Mouse (Mus musculus): ENCODE measurements at regions not wholly inside any gene's neighbourhood (a gene's known extent, or its start where the extent isn't known, plus 50 kb on each side); places are given as distances from the start of the nearest gene placed in this dataset.

GRCm38 (mm10) chr2:61309219-61309618 is 269.2 kb upstream of the Tank start:
- DNase-seq (no peak), ATAC-seq (no peak)
- Histone ChIP-seq H3K4me1 (ENCODE audit: insufficient read depth) (no peaks in the 10 kb centered on the region), H3K27me3 (ENCODE audit: insufficient read depth, low read length) (no peaks in the 10 kb centered on the region), H3K27ac (ENCODE audit: low read depth) (no peak overlapping the region), H3K9ac (replicated peaks) (no peak overlapping the region), H3K9me3 (ENCODE audit: low read length) (no peaks in the 10 kb centered on the region), H3K4me3 (ENCODE audit: low read depth, low read length) (no peak overlapping the region), H3K4me2 (ENCODE audit: low read depth, low read length) (no peak overlapping the region), H3K36me3 (replicated peaks; ENCODE audit: insufficient read depth, low read length) (no peaks in the 10 kb centered on the region)
- whole genome bisulfite sequencing (ENCODE audit: insufficient replicate concordance): 72% methylated on average over 2 of the region's 2 CpGs
- TF ChIP-seq EP300 (IDR thresholded peaks at IDR 0.05; ENCODE audit: low read depth) (no peak), CTCF (IDR thresholded peaks at IDR 0.05; ENCODE audit: low read depth) (no peak)

- 0 out of 2 replicates have a peak overlapping the region, but pooled peaks have one; percentile 4 for H3K27ac ChIP-seq (ENCODE audit: low read depth)
- TF ChIP-seq CTCF (IDR thresholded peaks at IDR 0.05; ENCODE audit: low read depth): no peak
- peak; percentile 45; the same call in 1 of the 2 replicates for TF ChIP-seq EP300 (IDR thresholded peaks at IDR 0.05; ENCODE audit: low read depth)
- no peak overlapping the region for H3K9ac ChIP-seq (replicated peaks)
- H3K27me3 ChIP-seq (ENCODE audit: insufficient read depth, low read length): no peaks in the 10 kb centered on the region
- 18% methylated on average over 5 of the region's 5 CpGs for WGBS (ENCODE audit: insufficient replicate concordance)
- no peak overlapping the region for H3K4me2 ChIP-seq (ENCODE audit: low read depth, low read length)
- no peaks in the 10 kb centered on the region for H3K36me3 ChIP-seq (replicated peaks; ENCODE audit: insufficient read depth, low read length)
- ATAC-seq (peak; percentile 85), DNase-seq (peak; percentile 46)
- H3K4me1 ChIP-seq (ENCODE audit: insufficient read depth): peaks cover 10% of the 10 kb centered on the region; the same call in 1 of the 2 replicates
- H3K4me3 ChIP-seq (ENCODE audit: low read depth, low read length): no peak overlapping the region
- no peaks in the 10 kb centered on the region for H3K9me3 ChIP-seq (ENCODE audit: low read length)
These were observed 281.2 kb upstream of the Tank start for GRCm38 (mm10) chr2:61297135-61297534.

GRCm38 (mm10) chr2:61296606-61297005 is 281.8 kb upstream of the Tank start:
- Histone ChIP-seq H3K4me2 (ENCODE audit: low read depth, low read length) (no peak overlapping the region), H3K9me3 (ENCODE audit: low read length) (no peaks in the 10 kb centered on the region), H3K36me3 (replicated peaks; ENCODE audit: insufficient read depth, low read length) (no peaks in the 10 kb centered on the region), H3K4me3 (ENCODE audit: low read depth, low read length) (no peak overlapping the region), H3K9ac (replicated peaks) (no peak overlapping the region), H3K27me3 (ENCODE audit: insufficient read depth, low read length) (no peaks in the 10 kb centered on the region), H3K27ac (ENCODE audit: low read depth) (0 out of 2 replicates have a peak overlapping the region, but pooled peaks have one; percentile 4), H3K4me1 (ENCODE audit: insufficient read depth) (peaks cover 10% of the 10 kb centered on the region; the same call in 1 of the 2 replicates)
- TF ChIP-seq EP300 (IDR thresholded peaks at IDR 0.05; ENCODE audit: low read depth) (no peak), CTCF (IDR thresholded peaks at IDR 0.05; ENCODE audit: low read depth) (no peak)
- DNase-seq (no peak), ATAC-seq (no peak)
- WGBS (ENCODE audit: insufficient replicate concordance): 71% methylated on average over 6 of the region's 6 CpGs

- H3K27ac ChIP-seq (ENCODE audit: low read depth): no peak overlapping the region
- 33% methylated on average over 6 of the region's 6 CpGs for WGBS (ENCODE audit: insufficient replicate concordance)
- peaks cover 10% of the 10 kb centered on the region; the same call in 1 of the 2 replicates for H3K4me1 ChIP-seq (ENCODE audit: insufficient read depth)
- H3K9me3 ChIP-seq (ENCODE audit: low read length): no peaks in the 10 kb centered on the region
- no peak overlapping the region for H3K4me2 ChIP-seq (ENCODE audit: low read depth, low read length)
- no peaks in the 10 kb centered on the region for H3K36me3 ChIP-seq (replicated peaks; ENCODE audit: insufficient read depth, low read length)
- DNase-seq (no peak), ATAC-seq (peak; percentile 48; the same call in 1 of the 2 replicates)
- H3K27me3 ChIP-seq (ENCODE audit: insufficient read depth, low read length): no peaks in the 10 kb centered on the region
- TF ChIP-seq EP300 (IDR thresholded peaks at IDR 0.05; ENCODE audit: low read depth) (no peak; the same call in 1 of the 2 replicates), CTCF (IDR thresholded peaks at IDR 0.05; ENCODE audit: low read depth) (no peak)
- H3K4me3 ChIP-seq (ENCODE audit: low read depth, low read length): no peak overlapping the region
- H3K9ac ChIP-seq (replicated peaks): no peak overlapping the region
These were observed 283.0 kb upstream of the Tank start for GRCm38 (mm10) chr2:61295261-61295964.

- Histone ChIP-seq H3K4me2 (ENCODE audit: low read depth, low read length) (no peak overlapping the region), H3K27ac (ENCODE audit: low read depth) (no peak overlapping the region), H3K27me3 (ENCODE audit: insufficient read depth, low read length) (no peaks in the 10 kb centered on the region), H3K9me3 (ENCODE audit: low read length) (no peaks in the 10 kb centered on the region), H3K4me1 (ENCODE audit: insufficient read depth) (no peaks in the 10 kb centered on the region), H3K4me3 (ENCODE audit: low read depth, low read length) (no peak overlapping the region), H3K36me3 (replicated peaks; ENCODE audit: insufficient read depth, low read length) (no peaks in the 10 kb centered on the region), H3K9ac (replicated peaks) (no peak overlapping the region)
- 81% methylated on average over 2 of the region's 2 CpGs for WGBS (ENCODE audit: insufficient replicate concordance)
- ATAC-seq: no peak
- TF ChIP-seq CTCF (IDR thresholded peaks at IDR 0.05; ENCODE audit: low read depth): no peak
- no peak for TF ChIP-seq EP300 (IDR thresholded peaks at IDR 0.05; ENCODE audit: low read depth)
- no peak for DNase-seq
These were observed 290.1 kb upstream of the Tank start for GRCm38 (mm10) chr2:61288246-61288645.

- no peaks in the 10 kb centered on the region for H3K36me3 ChIP-seq (replicated peaks; ENCODE audit: insufficient read depth, low read length)
- no peak for ATAC-seq
- no peak overlapping the region for H3K9ac ChIP-seq (replicated peaks)
- TF ChIP-seq CTCF (IDR thresholded peaks at IDR 0.05; ENCODE audit: low read depth) (no peak), EP300 (IDR thresholded peaks at IDR 0.05; ENCODE audit: low read depth) (no peak)
- no peaks in the 10 kb centered on the region for H3K27me3 ChIP-seq (ENCODE audit: insufficient read depth, low read length)
- DNase-seq: no peak
- WGBS (ENCODE audit: insufficient replicate concordance): 72% methylated on average over 6 of the region's 6 CpGs
- H3K9me3 ChIP-seq (ENCODE audit: low read length): no peaks in the 10 kb centered on the region
- no peak overlapping the region for H3K27ac ChIP-seq (ENCODE audit: low read depth)
- no peak overlapping the region for H3K4me2 ChIP-seq (ENCODE audit: low read depth, low read length)
- no peak overlapping the region for H3K4me3 ChIP-seq (ENCODE audit: low read depth, low read length)
- H3K4me1 ChIP-seq (ENCODE audit: insufficient read depth): no peaks in the 10 kb centered on the region
These were observed 293.7 kb upstream of the Tank start for GRCm38 (mm10) chr2:61284706-61285105.
